Mouse (Mus musculus): ENCODE results near the gene Oas1e.
A peak's percentile ranks its signal among the peaks of the same experiment; 100 is the strongest.

GRCm38 (mm10) chr5:120836731-120837585, 41.6 kb upstream of the Oas1e start:
- peak; percentile 82 for TF ChIP-seq CTCF (IDR thresholded peaks at IDR 0.05; ENCODE audit: control insufficient read depth, insufficient read depth, insufficient replicate concordance, low read depth, low read length)
- no peak for TF ChIP-seq POLR2A (IDR thresholded peaks at IDR 0.05; ENCODE audit: control insufficient read depth, low read depth, low read length)
